Mouse (Mus musculus): ENCODE results near the gene Nat8l. TPM values are rescaled to one million over a fixed set of nuclear protein-coding genes. Genes with fewer than 3 reads are reported as not detected.
A peak's percentile ranks its signal among the peaks of the same experiment; 100 is the strongest.

Nat8l gene
- polyA plus RNA-seq, 1 experiment from 2014 or later, result 0.17 TPM

DNA sequence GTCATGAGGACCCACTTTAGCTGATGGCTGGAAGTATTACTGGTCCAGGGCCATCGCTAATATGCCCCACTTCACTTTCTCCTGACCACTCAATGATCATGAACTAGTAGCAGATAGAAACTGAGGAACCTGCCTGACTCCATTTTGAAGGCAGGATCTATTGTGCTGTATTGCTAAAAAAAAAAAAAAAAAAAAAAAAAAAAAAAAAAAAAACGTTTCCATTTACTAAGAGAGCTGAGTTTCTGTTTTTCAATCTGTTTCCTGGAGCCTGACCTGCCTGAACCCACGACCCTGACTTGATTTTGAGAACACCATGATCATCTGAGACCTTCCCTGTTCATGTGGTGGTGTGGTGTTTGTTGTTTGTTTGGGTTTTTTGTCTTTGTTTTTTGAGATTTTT is 19.5 kb upstream of the Nat8l start:
- Histone ChIP-seq H3K4me1 (ENCODE audit: control insufficient read depth, insufficient read depth, low read length) (no peaks in the 10 kb centered on the region), H3K9me3 (replicated peaks; ENCODE audit: control insufficient read depth, low read length) (no peaks in the 10 kb centered on the region), H3K27ac (ENCODE audit: low read depth, low read length) (no peak overlapping the region), H3K27me3 (ENCODE audit: control insufficient read depth, insufficient read depth, low read length) (no peaks in the 10 kb centered on the region), H3K4me3 (ENCODE audit: low read depth, low read length) (no peak overlapping the region), H3K9ac (ENCODE audit: low read depth, low read length) (no peak overlapping the region), H3K4me2 (no peak overlapping the region), H3K36me3 (ENCODE audit: control insufficient read depth, insufficient read depth, low read length) (no peaks in the 10 kb centered on the region)
- no peak for ATAC-seq (replicated peaks; ENCODE audit: insufficient number of reproducible peaks, low FRiP score, low TSS enrichment)
- 35% methylated on average over 3 of the region's 3 CpGs for WGBS (ENCODE audit: insufficient replicate concordance)

DNA sequence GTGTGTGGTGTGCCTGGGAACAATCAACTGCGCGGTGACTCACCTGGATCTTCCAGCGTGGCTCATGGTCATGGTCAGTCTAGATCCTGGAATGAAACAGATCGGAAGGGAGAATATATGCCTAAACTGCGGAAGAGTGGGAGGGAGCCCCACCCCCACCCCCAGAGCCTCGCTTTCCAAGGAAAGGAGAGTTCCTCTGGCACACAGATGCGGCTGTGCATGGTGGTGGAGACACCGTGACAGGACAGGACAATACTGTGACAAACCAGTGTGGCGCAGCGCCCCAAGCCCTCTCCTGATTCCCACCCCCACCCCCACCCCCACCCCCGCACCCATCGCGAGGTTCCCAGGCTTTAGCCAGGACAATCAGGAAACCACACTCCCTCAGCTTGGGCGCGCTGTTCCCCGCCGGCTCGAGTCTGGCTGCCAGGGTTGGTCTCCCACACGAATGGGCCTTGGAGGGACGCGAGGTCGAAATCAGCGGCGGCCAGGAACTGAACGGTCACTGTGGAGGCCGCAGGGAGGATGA is 13.0 kb upstream of the Nat8l start:
- H3K36me3 ChIP-seq (ENCODE audit: control insufficient read depth, insufficient read depth, low read length), result no peaks in the 10 kb centered on the region
- H3K9ac ChIP-seq (ENCODE audit: low read depth, low read length), result peak overlapping the region; percentile 71
- 4% methylated on average over 26 of the region's 26 CpGs for WGBS (ENCODE audit: insufficient replicate concordance)
- H3K9me3 ChIP-seq (replicated peaks; ENCODE audit: control insufficient read depth, low read length), result no peaks in the 10 kb centered on the region
- H3K4me1 ChIP-seq (ENCODE audit: control insufficient read depth, insufficient read depth, low read length), result peaks cover 6% of the 10 kb centered on the region; the same call in 1 of the 2 replicates
- no peak overlapping the region for H3K27ac ChIP-seq (ENCODE audit: low read depth, low read length)
- H3K4me3 ChIP-seq (ENCODE audit: low read depth, low read length), result peak overlapping the region; percentile 73
- peak overlapping the region; percentile 88 for H3K4me2 ChIP-seq
- peak; percentile 23; the same call in 1 of the 2 replicates for ATAC-seq (replicated peaks; ENCODE audit: insufficient number of reproducible peaks, low FRiP score, low TSS enrichment)
- peaks cover 12% of the 10 kb centered on the region for H3K27me3 ChIP-seq (ENCODE audit: control insufficient read depth, insufficient read depth, low read length)

DNA sequence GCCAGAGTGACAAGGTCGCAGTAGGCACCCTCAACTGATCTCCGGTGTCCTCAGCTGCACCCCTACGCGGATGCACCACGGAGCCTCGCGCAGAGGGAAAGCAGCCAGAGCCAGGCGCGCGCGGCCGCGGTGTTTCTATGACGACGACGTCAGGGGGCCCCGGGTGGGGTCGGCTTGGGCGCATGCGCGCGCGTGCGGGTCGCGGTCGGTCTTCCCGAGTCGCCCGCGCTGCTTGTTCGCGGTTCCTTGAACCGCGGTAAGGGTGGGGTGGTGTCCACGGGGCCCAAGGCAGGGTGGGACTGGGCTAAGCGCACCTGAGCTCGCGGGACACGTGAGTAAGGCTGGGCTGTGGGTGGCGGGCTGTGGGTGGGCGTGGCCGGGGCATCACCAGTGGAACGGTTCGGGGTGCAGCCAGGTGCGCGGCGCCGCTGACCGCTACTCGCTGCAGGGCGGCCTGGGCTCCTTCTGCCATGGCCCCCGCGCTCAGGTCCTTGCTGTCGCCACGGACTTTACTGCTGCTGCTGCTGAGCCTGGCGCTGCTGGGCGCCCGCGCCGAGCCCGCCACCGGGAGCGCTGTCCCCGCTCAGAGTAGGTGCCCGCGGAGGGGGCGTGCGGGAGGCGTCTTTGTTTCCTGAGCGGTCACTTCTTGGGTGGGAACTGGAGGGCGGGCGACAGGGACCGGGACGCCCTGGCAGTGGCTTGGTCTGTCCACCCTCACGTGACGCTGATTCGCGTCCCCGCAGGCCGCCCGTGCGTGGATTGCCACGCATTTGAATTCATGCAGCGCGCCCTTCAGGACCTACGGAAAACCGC is 12.3 kb upstream of the Nat8l start, which contains the start of gene Gm1673:
Gm1673 (plus strand) TSS at position 125 of the 813 bp plus-strand sequence.
- Histone ChIP-seq H3K36me3 (ENCODE audit: control insufficient read depth, insufficient read depth, low read length) (no peaks in the 10 kb centered on the region), H3K4me1 (ENCODE audit: control insufficient read depth, insufficient read depth, low read length) (peaks cover 6% of the 10 kb centered on the region; the same call in 1 of the 2 replicates), H3K27ac (ENCODE audit: low read depth, low read length) (no peak within 1 kb of the TSS), H3K9ac (ENCODE audit: low read depth, low read length) (peak within 1 kb of the TSS; percentile 71), H3K4me2 (peak within 1 kb of the TSS; percentile 88), H3K4me3 (ENCODE audit: low read depth, low read length) (peak within 1 kb of the TSS; percentile 73), H3K27me3 (ENCODE audit: control insufficient read depth, insufficient read depth, low read length) (peaks cover 12% of the 10 kb centered on the region), H3K9me3 (replicated peaks; ENCODE audit: control insufficient read depth, low read length) (no peaks in the 10 kb centered on the region)
- WGBS (ENCODE audit: insufficient replicate concordance), result 1% methylated on average over 88 of the region's 88 CpGs
- peak; percentile 76 for ATAC-seq (replicated peaks; ENCODE audit: insufficient number of reproducible peaks, low FRiP score, low TSS enrichment)

DNA sequence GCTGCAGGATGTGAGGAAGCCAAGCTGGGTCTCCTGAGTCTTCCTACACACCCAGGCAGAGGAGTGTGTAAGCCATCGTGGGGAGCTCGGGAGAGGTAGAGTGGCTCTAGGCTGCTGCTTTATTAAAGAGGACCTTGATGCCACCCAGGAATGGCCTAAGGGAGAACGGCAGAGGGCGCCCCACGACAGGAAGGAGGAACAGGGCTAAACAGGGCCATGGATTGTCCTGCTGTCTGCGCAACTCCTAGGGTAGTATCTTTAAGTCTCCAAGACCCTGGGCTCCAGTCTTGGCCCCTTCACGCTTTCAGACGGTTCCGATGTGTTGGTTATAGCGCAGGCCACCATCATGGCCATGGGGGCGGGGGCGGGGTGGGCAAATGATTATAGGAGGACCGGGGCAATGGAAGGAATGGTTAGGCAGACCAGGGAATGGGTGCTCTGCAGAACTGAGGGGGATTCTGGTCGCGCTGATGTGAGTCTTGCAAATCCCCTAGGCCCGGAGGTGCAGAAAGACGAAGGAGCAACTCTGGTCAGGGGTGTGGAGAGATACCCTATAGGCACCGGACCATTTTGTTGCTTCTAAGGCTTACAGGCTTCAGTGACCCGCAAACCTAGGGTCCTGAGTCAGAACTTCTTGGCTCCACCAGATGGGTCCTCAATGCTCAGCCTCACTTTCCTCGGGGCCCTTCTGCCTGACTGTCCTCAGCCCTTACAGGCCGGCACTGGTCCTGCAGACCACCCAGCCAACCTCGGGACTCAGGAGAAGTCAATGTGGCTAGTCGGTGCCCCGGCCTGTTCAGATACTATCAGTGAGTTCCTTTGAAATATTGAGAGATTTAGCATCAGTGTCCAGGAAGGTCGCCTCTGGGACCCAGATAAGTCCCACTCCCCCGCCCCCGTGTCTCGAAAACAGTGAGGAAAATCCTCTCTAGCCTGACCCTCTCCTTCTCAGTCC is 836 bp upstream of the Nat8l start:
- H3K27ac ChIP-seq (ENCODE audit: low read depth, low read length), result no peak overlapping the region
- H3K4me3 ChIP-seq (ENCODE audit: low read depth, low read length), result peak overlapping the region; percentile 57
- no peak overlapping the region for H3K9ac ChIP-seq (ENCODE audit: low read depth, low read length)
- no peak for ATAC-seq (replicated peaks; ENCODE audit: insufficient number of reproducible peaks, low FRiP score, low TSS enrichment)
- H3K9me3 ChIP-seq (replicated peaks; ENCODE audit: control insufficient read depth, low read length), result no peaks in the 10 kb centered on the region
- H3K27me3 ChIP-seq (ENCODE audit: control insufficient read depth, insufficient read depth, low read length), result peaks cover 60% of the 10 kb centered on the region
- H3K4me1 ChIP-seq (ENCODE audit: control insufficient read depth, insufficient read depth, low read length), result peaks cover 6% of the 10 kb centered on the region; the same call in 1 of the 2 replicates
- peak overlapping the region; percentile 90 for H3K4me2 ChIP-seq
- no peaks in the 10 kb centered on the region for H3K36me3 ChIP-seq (ENCODE audit: control insufficient read depth, insufficient read depth, low read length)
- WGBS (ENCODE audit: insufficient replicate concordance), result 30% methylated on average over 28 of the region's 28 CpGs

DNA sequence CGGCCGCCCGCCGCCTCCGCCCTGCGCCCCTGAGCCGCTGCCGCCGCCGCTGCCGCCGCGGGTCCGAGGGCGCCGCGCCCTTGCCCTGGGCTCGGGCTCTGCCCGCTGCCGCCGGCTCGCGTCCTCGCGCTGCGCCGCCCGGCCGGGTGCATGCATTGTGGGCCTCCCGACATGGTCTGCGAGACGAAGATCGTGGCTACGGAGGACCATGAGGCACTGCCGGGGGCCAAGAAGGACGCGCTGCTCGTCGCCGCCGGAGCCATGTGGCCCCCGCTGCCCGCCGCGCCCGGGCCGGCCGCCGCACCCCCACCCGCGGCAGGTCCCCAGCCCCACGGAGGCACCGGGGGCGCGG is 886 bp downstream of the Nat8l start:
- peak overlapping the region; percentile 57 for H3K4me3 ChIP-seq (ENCODE audit: low read depth, low read length)
- no peak for ATAC-seq (replicated peaks; ENCODE audit: insufficient number of reproducible peaks, low FRiP score, low TSS enrichment)
- peaks cover 6% of the 10 kb centered on the region; the same call in 1 of the 2 replicates for H3K4me1 ChIP-seq (ENCODE audit: control insufficient read depth, insufficient read depth, low read length)
- no peaks in the 10 kb centered on the region for H3K9me3 ChIP-seq (replicated peaks; ENCODE audit: control insufficient read depth, low read length)
- H3K27me3 ChIP-seq (ENCODE audit: control insufficient read depth, insufficient read depth, low read length), result peaks cover 62% of the 10 kb centered on the region
- H3K9ac ChIP-seq (ENCODE audit: low read depth, low read length), result peak overlapping the region; percentile 12; the same call in 1 of the 2 replicates
- H3K27ac ChIP-seq (ENCODE audit: low read depth, low read length), result no peak overlapping the region
- H3K4me2 ChIP-seq, result peak overlapping the region; percentile 90
- H3K36me3 ChIP-seq (ENCODE audit: control insufficient read depth, insufficient read depth, low read length), result no peaks in the 10 kb centered on the region
- 2% methylated on average over 55 of the region's 55 CpGs for WGBS (ENCODE audit: insufficient replicate concordance)

DNA sequence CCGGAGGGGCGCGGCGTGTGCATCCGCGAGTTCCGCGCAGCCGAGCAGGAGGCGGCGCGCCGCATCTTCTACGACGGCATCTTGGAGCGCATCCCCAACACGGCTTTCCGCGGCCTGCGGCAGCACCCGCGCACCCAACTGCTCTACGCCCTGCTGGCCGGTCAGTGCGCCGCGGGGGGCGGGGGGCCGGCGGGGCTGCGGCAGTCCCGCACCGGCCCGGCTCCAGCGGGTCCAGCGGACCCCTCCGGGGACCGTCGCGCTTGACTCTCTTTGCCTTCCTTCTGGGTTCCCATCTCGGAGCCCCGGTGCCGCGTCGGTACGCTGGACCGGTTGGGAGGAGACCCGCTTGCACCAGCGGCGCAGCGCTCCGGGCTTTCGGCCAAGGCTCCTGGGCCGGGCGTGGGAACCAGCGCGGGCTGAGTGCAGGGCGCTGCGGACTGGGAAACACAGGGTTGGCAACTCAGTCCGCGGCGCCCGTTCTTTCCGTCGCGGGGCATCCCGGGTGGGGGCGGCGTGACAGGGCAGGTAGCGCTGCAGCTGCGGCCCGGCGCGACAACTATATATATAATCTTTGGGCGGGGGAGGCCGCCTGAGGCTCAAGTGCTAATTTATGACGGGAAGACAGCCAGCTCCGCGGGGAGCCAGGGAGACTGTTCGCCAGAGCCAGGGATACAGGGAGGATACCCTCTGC is 1.4 kb downstream of the Nat8l start:
- no peak overlapping the region for H3K27ac ChIP-seq (ENCODE audit: low read depth, low read length)
- no peaks in the 10 kb centered on the region for H3K36me3 ChIP-seq (ENCODE audit: control insufficient read depth, insufficient read depth, low read length)
- peak overlapping the region; percentile 12; the same call in 1 of the 2 replicates for H3K9ac ChIP-seq (ENCODE audit: low read depth, low read length)
- peak overlapping the region; percentile 90 for H3K4me2 ChIP-seq
- ATAC-seq (replicated peaks; ENCODE audit: insufficient number of reproducible peaks, low FRiP score, low TSS enrichment), result no peak; the same call in 1 of the 2 replicates
- H3K27me3 ChIP-seq (ENCODE audit: control insufficient read depth, insufficient read depth, low read length), result peaks cover 62% of the 10 kb centered on the region
- peak overlapping the region; percentile 57 for H3K4me3 ChIP-seq (ENCODE audit: low read depth, low read length)
- H3K9me3 ChIP-seq (replicated peaks; ENCODE audit: control insufficient read depth, low read length), result no peaks in the 10 kb centered on the region
- peaks cover 6% of the 10 kb centered on the region; the same call in 1 of the 2 replicates for H3K4me1 ChIP-seq (ENCODE audit: control insufficient read depth, insufficient read depth, low read length)
- 1% methylated on average over 76 of the region's 80 CpGs for WGBS (ENCODE audit: insufficient replicate concordance)

DNA sequence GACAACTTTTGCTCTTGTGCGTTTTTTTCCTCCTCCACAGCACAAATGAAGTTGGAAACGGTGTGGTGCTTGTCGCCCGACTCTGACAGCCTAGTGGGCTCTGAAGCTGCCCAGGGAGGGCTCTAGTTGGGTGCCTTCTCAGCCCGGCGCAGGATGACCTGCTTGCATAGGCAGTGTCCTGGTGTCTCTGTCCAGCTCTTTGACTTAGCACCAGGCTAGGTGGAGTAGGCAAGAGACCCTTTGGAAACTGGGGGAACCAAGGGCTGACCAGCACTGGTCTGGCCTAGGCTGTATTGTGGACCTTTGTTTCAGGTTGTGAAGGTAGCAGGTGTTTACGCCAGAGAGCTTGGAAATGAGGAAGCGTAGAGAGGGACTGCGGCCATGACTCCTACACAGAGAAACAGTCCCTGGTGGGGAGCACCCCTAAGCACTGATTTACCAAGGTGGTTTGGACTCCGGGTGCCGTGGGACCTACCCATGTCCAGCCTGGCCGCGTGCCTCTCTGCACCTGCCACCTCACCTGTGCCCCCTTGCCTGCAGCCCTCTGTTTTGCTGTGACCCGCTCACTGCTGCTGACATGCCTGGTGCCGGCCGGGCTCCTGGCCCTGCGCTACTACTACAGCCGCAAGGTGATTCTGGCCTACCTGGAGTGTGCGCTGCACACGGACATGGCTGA is 2.2 kb downstream of the Nat8l start:
- Histone ChIP-seq H3K36me3 (ENCODE audit: control insufficient read depth, insufficient read depth, low read length) (no peaks in the 10 kb centered on the region), H3K9me3 (replicated peaks; ENCODE audit: control insufficient read depth, low read length) (no peaks in the 10 kb centered on the region), H3K27ac (ENCODE audit: low read depth, low read length) (no peak overlapping the region), H3K4me2 (peak overlapping the region; percentile 90), H3K9ac (ENCODE audit: low read depth, low read length) (no peak overlapping the region), H3K27me3 (ENCODE audit: control insufficient read depth, insufficient read depth, low read length) (peaks cover 62% of the 10 kb centered on the region), H3K4me1 (ENCODE audit: control insufficient read depth, insufficient read depth, low read length) (peaks cover 6% of the 10 kb centered on the region; the same call in 1 of the 2 replicates), H3K4me3 (ENCODE audit: low read depth, low read length) (peak overlapping the region; percentile 57)
- no peak for ATAC-seq (replicated peaks; ENCODE audit: insufficient number of reproducible peaks, low FRiP score, low TSS enrichment)
- 65% methylated on average over 20 of the region's 20 CpGs for WGBS (ENCODE audit: insufficient replicate concordance)
